13 mouse cellular contexts compared by ENCODE assay signal in the genomic region with DNA sequence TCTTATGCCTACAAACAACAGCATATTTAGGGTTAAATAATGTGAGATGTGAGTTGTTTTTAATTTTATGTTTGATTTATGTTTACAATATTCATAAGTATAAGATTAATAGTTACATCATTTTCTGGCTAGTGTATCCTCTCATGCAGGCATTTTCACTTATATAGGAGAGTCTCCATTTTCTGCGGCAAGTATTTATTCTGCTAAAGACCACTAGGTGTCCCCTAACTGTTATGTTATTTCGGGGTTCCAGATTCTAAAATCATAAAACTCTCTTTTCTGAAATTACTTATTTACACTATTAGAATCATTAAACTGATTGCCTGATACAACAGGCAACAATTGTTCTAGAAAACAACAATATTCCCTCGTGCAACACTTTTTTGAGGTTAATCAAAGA.
A peak's percentile ranks its signal among the peaks of the same experiment; 100 is the strongest.
DNase-seq lines count a peak whose midpoint lies in the region; ATAC-seq and TF ChIP-seq lines count a peak whose summit lies in the region.
"Had no signal": no experiment of that assay in that cellular context is flagged by ENCODE, and none has a peak within 500 bp of the region (broad histone marks: within the 10 kb centered on the region; RNA-seq: fewer than 3 reads in every experiment).

No protein-coding gene starts in this region.

- H3K9ac ChIP-seq in heart, postnatal 0 days (replicated peaks; ENCODE audit: low read depth, low read length) = no peak overlapping the region
- no peak overlapping the region for H3K9ac ChIP-seq in midbrain, embryonic 14.5 days (replicated peaks; ENCODE audit: low read length)
- no peak overlapping the region for H3K9ac ChIP-seq in midbrain, embryonic 15.5 days
- no peak overlapping the region for H3K9ac ChIP-seq in stomach, postnatal 0 days (ENCODE audit: low read length)
- H3K9ac ChIP-seq: limb, embryonic 15.5 days; lung, embryonic 15.5 days; neural tube, embryonic 15.5 days had no signal

- H3K9me3 ChIP-seq in heart, postnatal 0 days (replicated peaks; ENCODE audit: control insufficient read depth, low read length) = no peaks in the 10 kb centered on the region
- no peaks in the 10 kb centered on the region for H3K9me3 ChIP-seq in midbrain, embryonic 14.5 days (ENCODE audit: control insufficient read depth, low read length)
- no peaks in the 10 kb centered on the region for H3K9me3 ChIP-seq in midbrain, embryonic 15.5 days
- H3K9me3 ChIP-seq in stomach, postnatal 0 days (ENCODE audit: control insufficient read depth, low read length) = no peaks in the 10 kb centered on the region
- H3K9me3 ChIP-seq: limb, embryonic 15.5 days; lung, embryonic 15.5 days; megakaryocyte, embryonic 14.5 days; neural tube, embryonic 15.5 days had no signal

- no peak overlapping the region for H3K27ac ChIP-seq in heart, postnatal 0 days (ENCODE audit: low read depth)
- H3K27ac ChIP-seq in midbrain, embryonic 14.5 days (replicated peaks; ENCODE audit: low read depth, low read length) = no peak overlapping the region
- H3K27ac ChIP-seq in midbrain, embryonic 15.5 days = no peak overlapping the region
- H3K27ac ChIP-seq in stomach, postnatal 0 days (replicated peaks) = no peak overlapping the region
- H3K27ac ChIP-seq: limb, embryonic 15.5 days; lung, embryonic 15.5 days; neural tube, embryonic 15.5 days had no signal

- H3K36me3 ChIP-seq in heart, postnatal 0 days (replicated peaks; ENCODE audit: control insufficient read depth, insufficient read depth, low read length) = no peaks in the 10 kb centered on the region
- H3K36me3 ChIP-seq in midbrain, embryonic 14.5 days (ENCODE audit: control insufficient read depth, insufficient read depth, low read length) = no peaks in the 10 kb centered on the region
- no peaks in the 10 kb centered on the region for H3K36me3 ChIP-seq in midbrain, embryonic 15.5 days (replicated peaks)
- H3K36me3 ChIP-seq in stomach, postnatal 0 days (ENCODE audit: control insufficient read depth, insufficient read depth, low read length) = no peaks in the 10 kb centered on the region
- H3K36me3 ChIP-seq: limb, embryonic 15.5 days; lung, embryonic 15.5 days; neural tube, embryonic 15.5 days had no signal

- WGBS in heart, postnatal 0 days = 58% methylated on average over 3 of the region's 3 CpGs
- 78% methylated on average over 3 of the region's 3 CpGs for WGBS in midbrain, embryonic 14.5 days
- WGBS in midbrain, embryonic 15.5 days = 73% methylated on average over 3 of the region's 3 CpGs
- 62% methylated on average over 3 of the region's 3 CpGs for WGBS in stomach, postnatal 0 days

- no peak overlapping the region for H3K4me3 ChIP-seq in heart, postnatal 0 days (ENCODE audit: low read depth, low read length)
- no peak overlapping the region for H3K4me3 ChIP-seq in midbrain, embryonic 14.5 days (replicated peaks; ENCODE audit: low read depth, low read length)
- H3K4me3 ChIP-seq in midbrain, embryonic 15.5 days = no peak overlapping the region
- no peak overlapping the region for H3K4me3 ChIP-seq in stomach, postnatal 0 days (ENCODE audit: low read depth, low read length)
- H3K4me3 ChIP-seq: limb, embryonic 15.5 days; lung, embryonic 15.5 days; megakaryocyte, embryonic 14.5 days; neural tube, embryonic 15.5 days had no signal

- no peaks in the 10 kb centered on the region for H3K27me3 ChIP-seq in heart, postnatal 0 days (ENCODE audit: control insufficient read depth, insufficient read depth, low read length)
- no peaks in the 10 kb centered on the region for H3K27me3 ChIP-seq in midbrain, embryonic 14.5 days (ENCODE audit: control insufficient read depth, insufficient read depth, low read length)
- H3K27me3 ChIP-seq in midbrain, embryonic 15.5 days (replicated peaks) = no peaks in the 10 kb centered on the region
- H3K27me3 ChIP-seq in stomach, postnatal 0 days (ENCODE audit: control insufficient read depth, insufficient read depth, low read length) = no peaks in the 10 kb centered on the region
- H3K27me3 ChIP-seq: limb, embryonic 15.5 days; lung, embryonic 15.5 days; megakaryocyte, embryonic 14.5 days; neural tube, embryonic 15.5 days had no signal

- no peak overlapping the region for H3K4me2 ChIP-seq in heart, postnatal 0 days (ENCODE audit: low read depth, low read length)
- H3K4me2 ChIP-seq in midbrain, embryonic 14.5 days (ENCODE audit: low read length) = no peak overlapping the region
- H3K4me2 ChIP-seq in midbrain, embryonic 15.5 days = no peak overlapping the region
- H3K4me2 ChIP-seq in stomach, postnatal 0 days (replicated peaks; ENCODE audit: low read depth) = no peak overlapping the region
- H3K4me2 ChIP-seq: limb, embryonic 15.5 days; lung, embryonic 15.5 days; neural tube, embryonic 15.5 days had no signal

- no peaks in the 10 kb centered on the region for H3K4me1 ChIP-seq in heart, postnatal 0 days (ENCODE audit: control insufficient read depth, insufficient read depth)
- H3K4me1 ChIP-seq in midbrain, embryonic 14.5 days (ENCODE audit: control insufficient read depth, insufficient read depth, low read length) = no peaks in the 10 kb centered on the region
- H3K4me1 ChIP-seq in midbrain, embryonic 15.5 days = no peaks in the 10 kb centered on the region
- H3K4me1 ChIP-seq in stomach, postnatal 0 days (replicated peaks; ENCODE audit: control insufficient read depth, insufficient read depth) = no peaks in the 10 kb centered on the region
- H3K4me1 ChIP-seq: limb, embryonic 15.5 days; lung, embryonic 15.5 days; megakaryocyte, embryonic 14.5 days; neural tube, embryonic 15.5 days had no signal

- ATAC-seq in heart, postnatal 0 days (ENCODE audit: insufficient read depth, low read depth) = no peak
- no peak for ATAC-seq in midbrain, embryonic 14.5 days (ENCODE audit: low FRiP score, low TSS enrichment)
- ATAC-seq in midbrain, embryonic 15.5 days (replicated peaks) = no peak
- ATAC-seq in stomach, postnatal 0 days (ENCODE audit: low FRiP score, low TSS enrichment) = no peak

- TF ChIP-seq EP300 in heart, postnatal 0 days (IDR thresholded peaks at IDR 0.05; ENCODE audit: low read depth) = no peak
- TF ChIP-seq EP300 in stomach, postnatal 0 days (optimal IDR thresholded peaks at IDR 0.05) = no peak

- TF ChIP-seq CTCF in heart, postnatal 0 days (IDR thresholded peaks at IDR 0.05; ENCODE audit: low read depth) = peak; percentile 36
- peak; percentile 42 for TF ChIP-seq CTCF in stomach, postnatal 0 days (IDR thresholded peaks at IDR 0.05; ENCODE audit: low read depth)

- peak; percentile 13 for DNase-seq in heart, postnatal 0 days (ENCODE audit: low spot score)
- no peak for DNase-seq in heart, adult 11 months
- DNase-seq in midbrain, embryonic 14.5 days = peak; percentile 24
- peak; percentile 7 for DNase-seq in NIH3T3 (ENCODE audit: low read depth)
- no peak for DNase-seq in stomach, postnatal 0 days (ENCODE audit: low spot score)
- DNase-seq in kidney, postnatal 10 days = no peak
- DNase-seq: heart, postnatal 10 days; kidney, adult 8-10 months had no signal

Comparison
In these comparisons a context has a peak if more than half of its experiments do, and no peak if none do; other contexts are left out.
1. DNase-seq: peak in heart, postnatal 0 days (single experiment), midbrain, embryonic 14.5 days (single experiment) and NIH3T3 (single experiment); none in heart, adult 11 months (single experiment), stomach, postnatal 0 days (single experiment) and kidney, postnatal 10 days (single experiment).